Mouse (Mus musculus): ENCODE data around the gene Col4a2.

DNA sequence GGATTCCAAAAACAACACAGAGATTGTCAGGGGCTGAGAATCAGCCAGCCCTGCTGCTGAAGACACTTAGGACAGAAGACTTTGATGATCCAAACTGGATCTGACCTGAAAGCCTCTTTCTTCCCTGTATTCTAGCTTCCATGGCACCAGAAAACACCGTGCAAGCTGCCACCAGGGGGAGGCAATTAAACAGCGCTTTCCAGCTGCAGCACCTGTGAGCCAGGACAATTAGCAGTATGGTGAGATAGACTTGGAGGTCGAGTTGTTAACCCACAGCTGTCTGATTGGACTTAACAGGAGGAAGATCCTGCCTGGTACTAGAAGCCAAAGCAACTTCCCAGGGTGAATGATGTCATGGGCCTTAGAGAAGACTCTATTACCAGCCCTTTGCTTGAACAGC lies 156.5 kb downstream of the Col4a2 start:
- no peak for TF ChIP-seq GATA1 (IDR thresholded peaks at IDR 0.05; ENCODE audit: low read length)
- no peak for TF ChIP-seq TAL1 (IDR thresholded peaks at IDR 0.05; ENCODE audit: low read length)

All from erythroblast, embryonic 14.5 days (primary cell).